Mouse (Mus musculus) urinary bladder, postnatal 36 days (tissue): ENCODE results near the gene Lrrc28.

ENCODE experiments used
- DNase-seq, 2 experiments: peaks; one replicate each; pipeline ENCODE4 v3.0.0; 2022; ENCODE audit warnings: low spot score in 2 of 2, mixed read lengths in 1 of 2

The Lrrc28 gene

DNA sequence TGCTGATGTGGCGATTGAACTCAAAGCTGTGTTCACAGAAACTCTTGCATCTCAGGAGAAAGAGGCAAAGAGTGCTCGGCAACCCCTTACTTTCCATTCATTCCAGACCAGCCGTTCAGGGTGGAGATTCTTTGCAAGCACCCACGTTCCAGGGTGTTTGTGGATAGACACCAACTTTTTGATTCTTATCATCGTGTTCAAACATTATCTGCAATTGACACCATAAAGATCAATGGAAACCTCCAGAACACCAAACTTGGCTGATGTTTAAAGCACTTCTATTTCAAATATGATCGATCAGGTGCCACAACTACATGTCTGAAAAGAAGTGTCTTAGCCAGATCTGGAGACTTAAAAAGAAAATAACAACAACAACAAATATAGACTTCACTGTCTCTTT, 51.2 kb downstream of the Lrrc28 start:
- DNase-seq: no peak

DNA sequence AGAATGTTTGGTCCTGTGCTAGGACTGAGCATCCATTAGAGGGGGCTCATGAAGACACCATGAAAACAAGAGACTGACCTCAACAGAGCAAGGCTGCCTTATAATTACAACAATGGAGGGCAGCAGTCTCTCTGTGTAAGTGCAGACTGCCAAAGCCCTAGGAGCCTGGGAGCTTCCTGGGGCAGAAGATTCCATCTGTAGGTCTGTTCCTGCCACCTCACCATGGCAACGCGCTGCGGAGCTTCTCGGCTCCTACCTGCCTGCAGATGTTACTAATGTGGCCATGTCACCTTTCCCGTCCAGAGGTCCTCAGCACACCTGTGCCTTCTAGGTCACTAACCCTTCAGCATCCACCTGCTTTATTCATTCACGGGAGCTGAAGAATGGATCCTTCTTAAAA, 52.4 kb downstream of the Lrrc28 start:
- DNase-seq: no peak

DNA sequence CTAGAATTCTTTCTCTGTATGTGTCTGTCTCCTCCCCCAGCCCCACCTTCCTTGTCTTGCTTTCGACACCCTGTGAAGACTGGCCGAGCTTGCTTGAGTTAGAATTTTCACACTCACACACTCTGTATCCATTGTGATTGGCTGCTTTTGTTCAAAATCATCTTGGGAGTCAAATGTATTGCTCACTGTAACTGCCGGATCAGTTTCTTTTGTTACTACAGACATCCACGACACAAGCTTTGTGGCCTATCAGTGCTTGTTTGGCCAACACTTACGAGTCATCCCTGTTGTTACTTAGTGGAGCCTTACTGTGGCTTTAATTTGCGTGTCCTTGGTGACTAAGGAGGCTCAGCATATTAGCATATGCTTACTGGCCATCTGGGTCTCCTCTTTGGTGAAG, 56.3 kb downstream of the Lrrc28 start:
- no peak for DNase-seq

DNA sequence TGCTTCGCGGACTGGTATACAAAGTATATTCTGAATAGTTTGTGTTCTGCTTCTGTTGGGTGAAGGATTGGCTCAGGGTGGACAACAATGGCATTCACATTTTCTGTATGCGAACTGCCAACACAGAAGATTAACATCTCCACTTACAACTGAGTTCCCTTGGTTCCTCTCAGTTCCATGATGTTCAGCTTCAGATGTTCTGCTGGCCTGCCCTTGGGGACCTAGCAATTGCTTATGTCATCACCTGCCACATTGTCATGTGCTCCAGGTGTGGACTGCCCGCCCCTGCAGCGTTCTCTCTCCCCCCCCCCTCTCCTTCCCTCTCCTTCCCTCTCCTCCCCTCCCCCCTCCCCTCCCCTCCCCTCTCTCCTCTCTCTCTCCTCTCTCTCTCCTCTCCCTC, 58.6 kb downstream of the Lrrc28 start:
- no peak for DNase-seq

DNA sequence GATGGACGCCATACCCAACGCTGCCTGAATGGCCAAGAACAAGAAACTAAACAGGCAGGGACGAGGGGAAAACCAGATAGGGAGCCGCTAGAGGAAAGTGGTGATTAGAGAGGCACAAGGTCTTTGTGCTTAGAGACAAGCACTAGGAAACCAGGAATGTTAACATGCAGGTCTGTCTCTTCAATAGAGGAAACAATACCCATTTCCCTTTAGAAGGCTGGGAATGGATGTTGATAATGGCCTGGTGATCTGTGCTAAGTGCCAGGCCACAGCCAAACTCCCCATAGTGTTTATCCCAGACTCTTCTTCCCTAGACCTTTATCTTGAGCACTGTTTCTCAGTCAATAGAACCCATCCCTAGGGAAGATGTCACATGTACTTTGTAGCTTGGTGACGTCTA, 61.2 kb downstream of the Lrrc28 start:
- no peak for DNase-seq

DNA sequence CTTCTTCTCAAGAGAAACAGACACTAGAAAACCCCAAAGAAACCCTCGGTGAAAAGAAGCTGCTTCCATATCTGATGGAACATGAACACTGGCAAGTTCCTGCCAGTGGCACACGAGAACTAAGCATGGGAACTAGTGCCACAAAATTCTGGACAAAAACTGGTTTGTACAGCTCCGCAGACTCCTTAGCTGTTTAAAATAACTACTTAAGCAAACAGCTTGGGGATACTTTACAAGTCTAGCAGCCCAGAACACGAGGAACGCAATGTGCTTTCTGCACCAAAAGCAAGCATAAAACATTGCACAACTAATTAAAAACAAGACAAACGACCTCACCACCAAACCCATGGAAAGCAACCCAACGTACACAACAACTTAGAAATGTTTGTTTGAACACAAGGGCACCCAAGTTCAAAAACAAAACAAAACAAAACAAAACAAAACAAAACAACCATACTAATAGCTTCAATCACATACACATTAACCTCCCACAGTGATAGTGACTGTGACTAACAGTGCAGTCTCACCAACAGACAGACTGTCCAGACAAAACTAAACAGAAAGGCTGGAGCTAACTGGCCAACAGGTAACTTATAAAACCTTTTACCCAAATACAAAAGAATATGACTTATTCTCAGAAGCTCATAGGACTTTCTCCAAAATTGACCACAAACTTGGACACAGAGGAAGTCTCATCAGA, 66.1 kb downstream of the Lrrc28 start:
- DNase-seq: peak in 1 of 2 experiments; percentile 12

DNA sequence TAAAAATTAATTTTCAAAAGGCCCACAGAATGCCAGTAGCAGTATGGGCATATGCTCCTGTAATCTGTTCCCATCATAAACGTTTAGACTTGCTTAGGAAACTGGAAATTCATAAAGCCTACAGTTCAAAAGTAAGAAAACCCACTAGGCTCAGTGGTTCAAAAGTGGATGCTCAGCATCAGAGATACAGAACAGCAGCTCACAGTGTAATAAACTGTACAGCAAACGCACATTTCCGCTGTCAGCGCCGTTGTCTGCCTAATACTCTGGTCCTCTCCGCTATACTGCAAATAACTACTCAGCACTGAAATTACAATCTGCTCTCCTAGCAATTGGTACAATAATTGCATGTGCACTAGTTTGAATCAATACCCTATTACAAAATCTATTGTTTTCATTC, 67.0 kb downstream of the Lrrc28 start:
- no peak for DNase-seq

DNA sequence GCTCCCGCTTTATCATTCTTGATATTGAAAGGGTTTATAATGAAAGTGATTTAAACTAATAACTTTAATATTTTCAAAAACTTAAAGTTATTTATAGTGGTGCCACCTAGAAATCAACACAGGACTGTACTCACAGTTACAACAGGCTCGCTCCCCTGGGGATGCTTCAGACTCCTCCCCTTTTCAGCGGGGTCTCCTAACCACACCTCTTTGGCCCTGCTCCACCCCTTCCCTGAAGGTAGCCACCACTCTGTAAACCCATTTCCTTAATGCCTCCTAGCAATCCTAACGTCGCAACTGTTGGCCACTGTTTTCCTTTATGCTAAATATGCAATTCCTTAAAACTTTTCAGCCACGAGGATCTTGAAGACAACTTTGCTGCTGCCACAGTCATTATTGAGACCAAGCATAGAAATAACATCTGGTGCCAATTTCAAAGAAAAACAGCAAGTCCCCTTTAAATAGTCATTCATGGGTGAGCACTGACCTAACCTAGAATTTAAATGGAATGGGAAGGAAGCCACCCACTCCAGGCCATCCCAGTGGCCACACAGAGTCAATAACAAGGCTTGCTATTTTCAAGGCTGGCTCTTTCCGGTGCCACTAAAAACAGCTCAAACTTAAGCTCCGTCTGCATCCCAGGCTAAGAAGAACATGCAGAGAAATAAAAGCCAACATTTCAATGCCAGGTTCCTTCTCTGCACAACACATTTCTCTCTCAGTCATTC, 78.4 kb downstream of the Lrrc28 start:
- peak in 1 of 2 experiments; percentile 21 for DNase-seq

DNA sequence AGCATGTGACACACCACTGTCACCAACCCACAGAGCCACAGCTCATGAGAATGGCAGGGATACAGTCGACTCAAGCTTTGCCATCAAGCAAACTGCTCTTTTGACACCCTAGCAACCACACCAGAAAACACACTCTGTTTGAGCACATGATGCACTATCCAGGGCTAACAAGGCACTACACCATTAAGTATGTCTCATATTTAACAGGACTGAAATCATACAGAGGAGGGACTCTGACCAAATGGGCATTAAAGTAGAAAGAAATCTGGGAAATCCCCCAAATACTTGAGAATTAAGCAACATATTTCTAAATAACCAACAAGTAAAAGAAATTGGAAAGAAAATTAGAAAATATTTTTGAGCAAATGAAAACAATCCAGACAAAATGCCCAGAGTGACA, 79.9 kb downstream of the Lrrc28 start:
- no peak for DNase-seq

DNA sequence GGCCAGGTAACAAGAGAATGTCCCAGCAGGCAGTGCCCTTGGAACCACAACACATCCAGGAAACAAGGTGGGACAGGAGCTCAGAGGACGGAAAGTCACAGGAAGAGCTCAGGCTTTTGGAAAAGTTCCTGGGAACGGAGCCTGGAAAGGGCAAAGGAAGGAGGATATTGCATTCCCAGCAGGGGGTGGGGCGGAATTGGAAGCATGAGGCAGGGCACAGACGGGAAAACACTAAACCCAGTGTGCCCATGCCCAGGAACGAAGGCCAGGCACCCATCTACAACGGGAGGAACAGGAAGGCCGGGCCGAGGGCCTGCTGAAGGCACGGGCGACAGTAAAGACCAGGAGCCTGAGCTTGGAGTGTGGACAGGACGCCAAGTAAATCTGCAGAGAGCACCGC, 82.9 kb downstream of the Lrrc28 start:
- peak in 1 of 2 experiments; percentile 36 for DNase-seq

DNA sequence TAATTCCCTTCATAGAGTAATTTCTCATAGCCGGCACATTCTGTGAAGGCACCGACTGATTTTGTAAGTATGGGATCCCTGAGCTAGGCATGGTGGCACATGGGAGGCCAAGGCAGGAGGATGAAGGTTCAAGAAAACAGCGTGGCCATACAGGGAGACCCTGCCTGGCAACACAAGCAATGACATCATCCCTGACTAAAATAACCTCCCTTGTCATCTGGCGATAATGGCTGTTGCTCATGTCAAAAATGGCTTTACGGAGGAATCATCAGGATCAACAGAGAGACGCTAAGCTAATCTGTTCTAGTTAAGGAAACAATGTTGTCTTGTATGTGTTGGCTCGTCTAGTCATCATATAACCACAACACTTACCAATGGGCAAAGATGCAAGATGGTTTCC, 85.6 kb downstream of the Lrrc28 start:
- DNase-seq: no peak

DNA sequence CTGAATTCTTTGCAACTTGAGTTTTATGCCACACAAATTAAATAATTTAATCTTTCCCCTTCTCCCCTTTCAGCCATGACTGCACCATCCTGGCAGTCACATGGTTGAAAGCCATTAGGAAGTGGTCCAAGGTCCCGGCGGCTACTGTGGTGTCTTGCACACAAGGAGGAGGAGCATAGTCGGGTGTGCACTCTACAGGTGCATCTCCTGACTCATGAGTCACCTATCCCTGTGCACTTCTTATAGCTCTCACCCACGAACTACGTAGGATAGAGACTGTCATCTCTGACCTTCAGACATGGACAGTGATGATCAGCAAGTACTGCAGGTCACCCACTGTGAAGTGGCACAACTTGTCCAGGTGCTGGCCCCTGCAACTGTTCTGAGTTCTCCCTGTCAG, 86.8 kb downstream of the Lrrc28 start:
- DNase-seq: no peak

DNA sequence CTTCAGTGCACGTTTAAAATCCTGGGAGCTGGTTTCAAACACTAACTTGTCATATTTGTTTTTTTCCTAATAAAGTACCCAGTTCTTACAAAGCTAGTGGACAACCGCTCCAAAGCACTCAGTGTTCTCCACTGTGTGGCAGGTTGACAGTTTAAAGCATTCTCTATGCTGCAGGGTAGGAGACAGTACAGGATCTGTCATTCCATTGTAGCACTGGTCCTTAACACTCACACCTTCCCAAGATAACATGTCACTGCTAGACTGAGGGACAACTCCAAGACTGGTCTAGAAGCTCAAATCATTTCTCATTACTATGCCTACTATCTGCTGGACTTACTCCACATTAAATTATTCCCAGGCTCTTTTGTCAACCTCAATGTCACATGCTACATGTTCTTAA, 90.2 kb downstream of the Lrrc28 start:
- no peak for DNase-seq

DNA sequence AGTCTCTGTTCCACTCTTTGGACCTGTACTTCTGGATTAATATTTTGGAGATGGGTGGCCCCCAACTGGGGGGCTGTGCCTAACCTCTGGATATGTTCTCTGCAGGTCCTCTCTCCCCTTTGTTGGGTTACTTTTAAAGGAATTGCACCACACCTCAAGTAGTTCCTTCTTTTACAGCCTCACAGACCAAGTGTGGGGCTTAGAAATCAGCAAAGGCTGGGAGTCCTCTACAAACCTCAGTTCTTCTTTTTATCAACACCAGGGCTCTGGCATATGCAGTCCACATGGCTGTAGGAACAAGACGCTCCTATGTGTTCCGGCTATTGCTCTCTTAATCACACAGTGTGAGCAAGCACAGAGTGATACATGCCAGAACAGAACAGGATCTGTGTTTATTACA, 93.8 kb downstream of the Lrrc28 start:
- no peak for DNase-seq

DNA sequence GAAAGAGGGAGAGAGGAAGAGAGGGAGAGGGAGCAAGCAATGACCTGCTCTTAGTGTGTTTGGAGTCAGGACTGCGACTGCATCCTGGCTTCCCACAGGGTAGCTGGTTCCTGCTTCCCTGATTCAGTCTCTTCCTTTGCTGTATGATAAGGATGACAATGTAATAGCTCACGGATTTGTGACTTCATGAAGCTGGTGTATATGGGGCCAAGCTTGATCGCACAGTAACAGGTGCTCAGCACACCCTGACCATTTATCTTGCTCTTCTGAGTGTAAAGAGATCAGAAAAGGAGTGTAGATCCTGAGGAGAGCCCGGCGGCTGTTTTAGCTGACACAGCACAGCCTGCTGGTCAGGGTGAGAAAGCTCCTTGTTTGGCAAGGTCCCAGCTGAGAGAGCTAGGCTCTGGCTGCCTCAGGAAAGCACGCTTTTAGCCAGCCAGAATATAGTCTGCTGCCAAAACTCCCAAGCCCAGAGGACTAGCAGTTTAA, 96.0 kb downstream of the Lrrc28 start:
- DNase-seq: peak; percentile 70 to 83

DNA sequence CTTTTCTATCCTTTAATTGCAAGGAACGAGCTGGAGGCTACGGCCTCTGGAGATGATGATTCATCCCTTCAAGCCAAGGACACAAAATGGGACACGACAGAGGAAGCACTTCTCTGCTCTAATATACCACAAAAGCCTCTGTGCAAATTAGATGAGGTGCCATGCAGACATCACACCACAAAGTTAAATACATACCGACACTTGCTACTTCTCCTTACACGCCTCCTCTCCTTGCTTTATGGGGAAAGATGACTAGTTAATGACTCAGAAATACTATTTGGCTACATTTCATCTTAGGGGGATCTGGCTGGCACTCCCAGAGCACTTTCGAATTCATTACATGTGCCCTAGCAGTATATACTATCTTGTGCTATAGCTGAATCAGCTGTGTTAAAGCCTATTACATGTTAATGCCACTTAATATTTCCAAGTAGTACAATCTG, 96.4 kb downstream of the Lrrc28 start:
- no peak for DNase-seq

DNA sequence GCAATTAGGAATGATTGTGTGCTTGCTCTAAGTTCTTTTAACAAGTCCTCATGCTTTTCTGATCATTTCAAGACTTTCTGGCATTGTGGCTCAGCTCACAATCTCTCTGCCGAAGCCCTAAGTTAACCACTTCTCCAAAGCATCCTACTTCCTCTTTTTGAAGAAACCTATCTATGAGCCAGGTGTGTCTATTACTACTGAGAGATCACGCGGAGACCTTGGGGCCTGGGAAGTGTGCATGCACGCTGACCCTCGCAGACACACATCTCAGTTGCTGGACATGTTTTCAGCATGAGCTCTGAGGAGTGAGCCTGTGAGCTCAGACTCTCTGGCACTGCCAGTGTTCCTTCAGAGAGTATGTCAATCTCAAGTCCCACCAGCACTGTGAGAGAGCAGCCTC, 98.8 kb downstream of the Lrrc28 start:
- DNase-seq: no peak

DNA sequence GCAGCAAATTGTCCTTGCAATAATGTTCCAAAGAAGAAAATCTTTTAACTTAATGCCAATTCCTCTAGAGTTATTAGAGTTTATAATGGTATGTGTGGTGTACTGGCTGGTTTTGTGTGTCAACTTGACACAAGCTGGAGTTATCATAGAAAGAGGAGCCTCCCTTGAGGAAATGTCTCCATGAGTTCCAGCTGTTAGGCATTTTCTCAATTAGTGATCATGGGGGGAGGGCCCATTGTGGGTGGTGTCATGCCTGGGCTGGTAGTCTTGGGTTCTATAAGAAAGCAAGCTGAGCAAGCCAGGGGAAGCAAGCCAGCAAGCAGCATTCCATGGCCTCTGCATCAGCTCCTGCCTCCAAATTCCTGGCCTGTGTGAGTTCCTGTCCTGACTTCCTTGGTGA, 100.5 kb downstream of the Lrrc28 start:
- DNase-seq: no peak

DNA sequence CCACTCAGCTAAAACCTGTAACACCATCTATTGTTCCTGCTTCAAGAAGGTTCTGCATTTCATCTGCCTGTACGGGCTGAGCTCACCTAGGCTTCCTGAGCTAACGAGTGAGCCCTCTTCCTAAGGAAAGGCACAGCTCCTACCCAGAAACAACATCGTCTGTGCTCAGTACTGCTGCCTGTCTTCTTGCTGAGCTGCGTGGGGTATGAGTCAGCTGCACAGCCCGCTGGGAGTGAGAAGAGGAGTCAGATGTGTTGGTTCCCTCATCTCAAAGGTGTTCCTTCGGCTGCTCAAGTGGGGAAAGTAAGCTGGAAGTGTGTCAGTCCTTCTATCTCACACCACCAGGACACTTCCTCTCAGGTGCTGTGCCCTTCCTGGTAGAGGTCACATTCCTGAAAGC, 101.4 kb downstream of the Lrrc28 start:
- no peak for DNase-seq

DNA sequence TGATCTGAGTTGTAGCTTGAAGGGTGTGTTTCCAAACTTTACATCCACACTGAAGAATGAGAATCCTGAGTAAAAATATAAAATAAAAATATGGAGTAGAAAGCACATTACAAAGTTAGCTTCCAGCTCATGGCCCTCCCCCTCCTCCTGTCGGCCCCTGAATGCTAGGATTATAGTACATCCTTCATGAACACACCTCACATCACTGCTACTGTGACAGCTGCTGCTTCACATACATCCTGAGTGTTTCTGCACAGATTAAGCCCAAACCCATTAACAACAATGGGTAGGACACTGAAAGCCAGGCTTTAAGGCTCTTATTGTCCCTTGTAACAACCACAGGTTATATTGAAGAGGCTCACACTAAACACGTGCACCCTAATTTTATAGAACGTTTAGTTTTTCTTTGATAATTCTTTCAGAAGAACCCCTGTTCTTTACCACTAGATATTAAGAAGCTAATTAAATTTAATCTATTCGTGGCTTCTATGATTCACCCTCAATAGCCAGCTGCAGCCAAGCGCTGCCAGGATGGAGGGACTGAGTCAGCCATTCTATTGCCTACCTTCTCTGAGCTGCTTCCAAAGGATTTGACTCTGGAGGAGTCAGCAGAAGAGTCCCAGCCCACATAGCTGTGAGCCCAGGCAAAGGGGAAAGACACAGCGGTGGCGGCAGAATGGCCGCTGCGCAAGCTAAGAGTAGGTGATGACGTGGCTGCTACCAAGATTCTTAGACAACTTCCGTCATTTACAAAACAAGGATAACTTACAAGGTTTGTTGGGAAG, 108.3 kb downstream of the Lrrc28 start:
- no peak for DNase-seq

DNA sequence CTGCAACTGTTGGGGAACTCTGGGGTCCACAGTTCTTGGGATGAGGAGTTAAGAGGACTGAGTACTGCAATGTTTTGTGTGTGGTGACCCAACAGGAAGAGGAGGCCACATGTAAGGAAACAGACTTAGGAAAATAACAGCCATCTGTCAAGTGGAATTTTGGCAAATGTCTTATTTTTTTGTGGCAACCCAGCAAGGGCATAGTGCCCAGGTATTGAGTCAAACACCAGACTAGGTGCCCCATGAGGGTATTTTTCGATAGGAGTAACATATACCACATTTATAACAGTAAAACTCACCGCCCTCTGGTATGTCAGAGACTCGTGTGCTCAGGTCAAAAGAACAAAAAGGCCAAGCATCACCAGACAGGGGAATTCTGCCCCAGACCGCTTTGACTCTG, 109.1 kb downstream of the Lrrc28 start:
- DNase-seq: no peak

DNA sequence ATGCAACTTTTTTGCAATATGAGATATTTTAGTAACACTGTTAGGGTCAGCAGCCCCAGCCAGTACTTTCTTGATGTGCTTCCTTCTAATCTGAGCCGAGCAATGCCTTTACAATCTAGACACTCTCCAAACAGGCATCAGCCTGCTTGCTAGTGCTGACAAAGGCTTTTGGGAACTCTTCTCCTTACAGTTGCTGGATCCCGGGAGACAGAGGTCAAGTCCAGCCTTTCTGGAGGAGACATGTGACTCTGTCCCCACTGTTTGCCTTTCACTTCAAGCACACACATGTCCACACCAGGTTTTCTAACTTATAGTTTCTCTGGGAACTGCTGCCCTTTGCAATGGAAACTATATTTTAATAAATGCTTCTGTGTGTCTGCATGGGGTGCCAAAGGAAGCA, 114.1 kb downstream of the Lrrc28 start:
- no peak for DNase-seq

DNA sequence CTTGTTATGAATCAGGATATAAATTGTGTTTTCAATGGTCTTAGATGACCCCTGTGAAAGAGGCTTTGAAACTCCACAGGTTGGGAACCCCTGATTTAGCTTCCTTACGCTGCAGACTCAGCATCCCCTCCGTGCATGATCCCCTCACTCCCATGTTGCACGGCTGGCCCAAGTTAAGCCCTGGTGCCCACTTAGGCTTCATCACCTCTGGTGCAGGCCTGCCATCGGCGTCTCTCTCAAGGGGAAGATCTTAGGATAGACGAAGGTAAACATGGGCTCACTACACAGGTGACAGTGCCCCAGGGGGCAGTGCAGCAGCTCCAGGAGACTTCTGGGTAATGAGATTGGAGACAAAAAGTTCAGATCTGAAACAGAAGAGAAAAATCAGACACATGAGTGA, 115.7 kb downstream of the Lrrc28 start:
- no peak for DNase-seq
